Mouse (Mus musculus) adrenal gland, postnatal 25 days (tissue): Measurements from ENCODE around the gene Fndc3a. TPM values are rescaled to one million over a fixed set of nuclear protein-coding genes. Genes with fewer than 3 reads are reported as not detected.

Source experiments
- DNase-seq: peaks from one replicate; pipeline ENCODE4 v3.0.0; 2021; ENCODE audit warnings: mixed read lengths
- long read RNA-seq: library from polyadenylated mRNA; stranded (forward); transcript quantifications from one replicate; pipeline ENCODE4 v2.0.0, GENCODE M21; 2021
- total RNA-seq: library from RNA; stranded (reverse); gene quantifications from 2 replicates; pipeline ENCODE4 v1.2.3, GENCODE M21; 2021

The Fndc3a gene
- 63.0 and 63.4 TPM in 2 replicates for total RNA-seq
- long read RNA-seq, full-length matches to known transcripts, result 1 of 13 reads
- long read RNA-seq, partial matches to known transcripts, result 6 of 13 reads
- long read RNA-seq, other reads (novel, unspliced or antisense), result 6 of 13 reads

GRCm38 (mm10) chr14:72709710-72710340, at the start of gene Fndc3a:
Fndc3a (minus strand) TSS chr14:72710003.
- DNase-seq, result peak; percentile 88

- no peak for DNase-seq
Observed at GRCm38 (mm10) chr14:72752893-72753292, 43.1 kb upstream of the Fndc3a start.

GRCm38 (mm10) chr14:72750426-72751182, 40.8 kb upstream of the Fndc3a start:
- no peak for DNase-seq

GRCm38 (mm10) chr14:72748331-72748730, 38.5 kb upstream of the Fndc3a start:
- DNase-seq, result peak; percentile 61

- DNase-seq, result no peak
Observed at GRCm38 (mm10) chr14:72741667-72742066, 31.9 kb upstream of the Fndc3a start.

- no peak for DNase-seq
Observed at GRCm38 (mm10) chr14:72740336-72740735, 30.5 kb upstream of the Fndc3a start.

- no peak for DNase-seq
Observed at GRCm38 (mm10) chr14:72739484-72740208, 29.8 kb upstream of the Fndc3a start.

- no peak for DNase-seq
Observed at GRCm38 (mm10) chr14:72738776-72739175, 29.0 kb upstream of the Fndc3a start.

GRCm38 (mm10) chr14:72738217-72738616, 28.4 kb upstream of the Fndc3a start:
- peak; percentile 27 for DNase-seq

GRCm38 (mm10) chr14:72725865-72726264, 16.1 kb upstream of the Fndc3a start:
- no peak for DNase-seq

GRCm38 (mm10) chr14:72722274-72723053, 12.7 kb upstream of the Fndc3a start:
- no peak for DNase-seq

GRCm38 (mm10) chr14:72716175-72716574, 6.4 kb upstream of the Fndc3a start:
- DNase-seq, result no peak

- no peak for DNase-seq
Observed at GRCm38 (mm10) chr14:72711130-72711529, 1.3 kb upstream of the Fndc3a start.

GRCm38 (mm10) chr14:72710341-72711027, 681 bp upstream of the Fndc3a start:
- DNase-seq, result peak; percentile 53

GRCm38 (mm10) chr14:72709091-72709709, 603 bp downstream of the Fndc3a start:
- DNase-seq, result peak; percentile 61

- DNase-seq, result no peak
Observed at GRCm38 (mm10) chr14:72708581-72708991, 1.2 kb downstream of the Fndc3a start.

GRCm38 (mm10) chr14:72700056-72700455, 9.7 kb downstream of the Fndc3a start:
- no peak for DNase-seq

GRCm38 (mm10) chr14:72691406-72691805, 18.4 kb downstream of the Fndc3a start:
- no peak for DNase-seq

GRCm38 (mm10) chr14:72689525-72689924, 20.3 kb downstream of the Fndc3a start:
- DNase-seq, result no peak

GRCm38 (mm10) chr14:72684857-72685370, 24.9 kb downstream of the Fndc3a start:
- DNase-seq, result no peak

GRCm38 (mm10) chr14:72677247-72677646, 32.6 kb downstream of the Fndc3a start:
- DNase-seq, result no peak
